Mouse (Mus musculus) small intestine, adult 2 months (tissue): ENCODE measurements around the gene Rdh16f2.

ENCODE experiments used
- CTCF ChIP-seq: fragments of 200-500 bp; IDR thresholded peaks from 2 replicates; pipeline ENCODE4 v1.5.1; 2012; ENCODE audit warnings: low read depth, mild to moderate bottlenecking, control low read depth, inconsistent platforms, low read length, moderate library complexity, mixed read lengths; ENCODE audit not compliant: insufficient replicate concordance, insufficient read length; ENCODE audit errors: extremely low read depth
- POLR2A ChIP-seq: fragments of 200-500 bp; IDR thresholded peaks from 2 replicates; pipeline ENCODE4 v1.6.1; 2012; ENCODE audit warnings: low read depth, mild to moderate bottlenecking, control low read depth, inconsistent platforms, low read length, moderate library complexity

GRCm38 (mm10) chr10:127891481-127891880 is 25.2 kb downstream of the Rdh16f2 start:
- TF ChIP-seq CTCF (no peak), POLR2A (no peak)
